Mouse (Mus musculus) lung, embryonic 14.5 days (tissue): ENCODE results near the gene Sag. TPM values are rescaled to one million over a fixed set of nuclear protein-coding genes. Genes with fewer than 3 reads are reported as not detected.
A peak's percentile ranks its signal among the peaks of the same experiment; 100 is the strongest.

Experiments
- ATAC-seq: fragments of 200-750 bp; cut with Nextera tagmentation; 2 replicates; pipeline ENCODE4 v1.8.0; 2017; ENCODE audit warnings: mild to moderate bottlenecking, moderate TSS enrichment, moderate library complexity; ENCODE audit not compliant: insufficient read depth
- DNase-seq: peaks from one replicate; pipeline ENCODE4 v3.0.0-alpha.2; 2015
- H3K27ac ChIP-seq: fragments of 300-500 bp; sonication (generic); 2 replicates; pipeline ENCODE4 v1.5.1; 2014; ENCODE audit warnings: low read depth, mild to moderate bottlenecking, moderate library complexity
- H3K27me3 ChIP-seq: fragments of 300-500 bp; sonication (generic); 2 replicates; pipeline ENCODE4 v1.6.1; 2014; ENCODE audit warnings: low read length, control low read depth; ENCODE audit not compliant: insufficient read depth
- H3K36me3 ChIP-seq: fragments of 300-500 bp; sonication (generic); 2 replicates; pipeline ENCODE4 v1.6.1; 2014; ENCODE audit warnings: control low read depth; ENCODE audit not compliant: insufficient read depth
- H3K4me1 ChIP-seq: fragments of 300-500 bp; sonication (generic); 2 replicates; pipeline ENCODE4 v1.6.1; 2014; ENCODE audit warnings: antibody characterized with exemption, control low read depth; ENCODE audit not compliant: insufficient read depth
- H3K4me2 ChIP-seq: fragments of 300-500 bp; sonication (generic); 2 replicates; pipeline ENCODE4 v1.6.1; 2014; ENCODE audit warnings: mild to moderate bottlenecking
- H3K4me3 ChIP-seq: fragments of 300-500 bp; sonication (generic); 2 replicates; pipeline ENCODE4 v1.5.1; 2014; ENCODE audit warnings: low read depth, low read length
- H3K9ac ChIP-seq: fragments of 300-500 bp; sonication (generic); 2 replicates; pipeline ENCODE4 v1.6.1; 2014
- H3K9me3 ChIP-seq: fragments of 300-500 bp; sonication (generic); 2 replicates; pipeline ENCODE4 v1.6.1; 2016; ENCODE audit warnings: low read depth, low read length, control low read depth
- CTCF ChIP-seq: IDR thresholded peaks from 2 replicates; pipeline ENCODE4 v1.5.1; 2016; ENCODE audit warnings: antibody characterized with exemption, low read depth
- WGBS: fragments of 180-500 bp; shearing (Covaris S2); extraction: QIAGEN DNeasy Blood & Tissue Kit; methylation state at CpG from one replicate; pipeline ENCODE4 v1.1.7; 2014; 5-methylcytosine and 5-hydroxymethylcytosine counted together
- polyA plus RNA-seq: library from polyadenylated mRNA; unstranded; fragments of >200 nt; fragmentation: Nextera tagmentation; extraction: Ambion mirVana; gene quantifications from 2 replicates; pipeline ENCODE4 v1.2.1, GENCODE M21; 2014

Sag gene
- polyA plus RNA-seq, 1 experiment from 2014 or later: 2.0 TPM

DNA sequence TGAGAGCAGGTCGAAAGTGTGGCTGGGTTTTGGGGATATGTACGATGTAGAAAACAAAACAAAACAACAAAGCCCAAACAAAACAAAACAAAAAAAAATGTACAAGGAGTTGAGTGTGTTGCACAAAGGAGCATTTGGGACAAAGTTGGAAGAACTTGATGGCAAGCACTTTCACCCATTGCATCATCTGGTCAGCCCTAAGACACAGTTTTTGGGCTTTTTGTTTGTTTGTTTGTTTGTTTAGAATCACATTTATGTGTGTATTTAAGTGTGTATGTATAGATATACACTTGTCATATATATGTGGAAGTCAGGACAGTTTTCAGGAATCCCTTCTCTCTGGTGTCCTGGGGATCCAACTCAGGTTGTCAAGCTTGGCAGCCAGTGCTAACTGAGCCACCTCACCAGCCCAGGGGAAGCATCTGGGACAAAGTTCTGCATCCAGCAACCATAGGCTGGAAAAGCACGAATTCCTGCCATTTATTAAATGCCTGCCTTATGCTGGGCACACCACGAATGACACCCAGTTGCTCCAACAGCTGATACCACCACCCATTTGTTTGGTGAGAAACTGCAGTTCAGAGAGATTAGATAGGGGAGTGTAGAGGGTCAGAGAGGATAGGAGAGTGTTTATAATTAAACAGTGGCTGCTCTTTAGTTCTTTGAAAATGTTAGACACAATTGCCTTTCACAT, 44.1 kb downstream of the Sag start:
- Histone ChIP-seq H3K27me3 (no peaks in the 10 kb centered on the region), H3K9me3 (no peaks in the 10 kb centered on the region), H3K4me3 (no peak overlapping the region), H3K4me1 (peaks cover 4% of the 10 kb centered on the region; the same call in 1 of the 2 replicates), H3K27ac (no peak overlapping the region), H3K4me2 (no peak overlapping the region), H3K9ac (no peak overlapping the region), H3K36me3 (no peaks in the 10 kb centered on the region)
- no peak for ATAC-seq
- no peak for TF ChIP-seq CTCF
- DNase-seq: no peak
- WGBS: 26% methylated on average over 4 of the region's 4 CpGs

DNA sequence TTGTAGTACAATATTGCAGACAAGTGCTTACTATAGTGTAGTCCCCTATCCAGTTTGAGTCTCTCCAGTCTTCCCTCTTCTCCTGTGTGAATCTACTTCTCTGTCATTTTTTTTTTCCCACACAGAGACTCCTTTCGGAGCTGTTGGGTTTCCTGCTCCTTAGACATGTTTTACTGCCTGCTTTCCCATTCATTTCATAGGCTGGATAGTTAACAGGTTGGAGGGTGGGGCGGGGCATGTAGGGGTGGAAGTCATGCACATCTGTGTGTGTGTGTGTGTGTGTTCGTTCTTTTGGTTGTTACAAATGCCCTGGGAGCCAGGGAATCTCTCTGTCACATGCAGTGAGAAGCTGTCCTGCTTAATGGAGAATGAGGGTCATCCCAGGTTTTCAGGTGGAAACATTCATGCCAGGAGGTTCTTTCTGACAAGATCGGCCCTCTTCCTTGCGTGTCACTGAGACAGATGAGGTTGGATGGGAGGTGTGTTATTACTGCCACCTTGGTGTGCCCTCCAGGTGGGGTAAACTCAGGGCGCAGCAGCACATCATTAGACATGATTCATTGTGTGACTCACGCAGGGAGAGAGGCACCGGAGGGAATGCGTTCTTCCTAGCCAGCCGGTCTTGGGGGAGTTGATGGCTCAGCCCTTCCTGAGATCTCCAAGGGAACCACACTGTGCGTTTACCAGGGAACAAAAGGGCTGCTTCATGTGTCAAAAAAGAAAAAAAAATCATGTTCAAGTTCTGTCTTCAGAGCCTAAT, 44.9 kb downstream of the Sag start:
- H3K9ac ChIP-seq: no peak overlapping the region
- no peak for TF ChIP-seq CTCF
- peaks cover 4% of the 10 kb centered on the region; the same call in 1 of the 2 replicates for H3K4me1 ChIP-seq
- no peaks in the 10 kb centered on the region for H3K36me3 ChIP-seq
- H3K27me3 ChIP-seq: no peaks in the 10 kb centered on the region
- H3K4me2 ChIP-seq: no peak overlapping the region
- ATAC-seq (no peak), DNase-seq (peak; percentile 13)
- no peak overlapping the region for H3K27ac ChIP-seq
- no peaks in the 10 kb centered on the region for H3K9me3 ChIP-seq
- 38% methylated on average over 11 of the region's 11 CpGs for WGBS
- H3K4me3 ChIP-seq: no peak overlapping the region

DNA sequence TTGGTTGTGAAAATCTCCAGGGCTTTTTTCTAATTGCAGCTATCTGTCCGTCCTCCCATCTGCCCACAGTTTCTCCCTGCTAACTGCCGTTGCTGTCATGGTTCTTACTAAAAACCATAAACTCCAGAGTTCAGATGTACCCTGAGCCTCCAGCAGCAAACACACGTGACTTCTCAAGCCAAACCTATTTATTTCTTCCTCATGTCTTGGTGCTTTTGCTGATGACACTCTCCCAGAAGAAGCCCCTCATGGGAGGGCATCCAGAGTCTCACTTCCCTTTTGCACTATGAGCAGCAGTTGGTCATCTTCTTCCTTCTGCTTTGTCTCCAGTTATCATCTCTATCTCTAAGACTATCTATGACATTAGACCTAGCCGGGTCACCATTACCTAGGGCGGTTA, 45.8 kb downstream of the Sag start:
- H3K4me1 ChIP-seq: peaks cover 6% of the 10 kb centered on the region; the same call in 1 of the 2 replicates
- no peak overlapping the region for H3K27ac ChIP-seq
- ATAC-seq (no peak), DNase-seq (no peak)
- WGBS: 63% methylated on average over 5 of the region's 5 CpGs
- no peaks in the 10 kb centered on the region for H3K27me3 ChIP-seq
- no peaks in the 10 kb centered on the region for H3K36me3 ChIP-seq
- no peaks in the 10 kb centered on the region for H3K9me3 ChIP-seq
- no peak overlapping the region for H3K4me3 ChIP-seq
- no peak for TF ChIP-seq CTCF
- H3K9ac ChIP-seq: no peak overlapping the region
- H3K4me2 ChIP-seq: no peak overlapping the region

DNA sequence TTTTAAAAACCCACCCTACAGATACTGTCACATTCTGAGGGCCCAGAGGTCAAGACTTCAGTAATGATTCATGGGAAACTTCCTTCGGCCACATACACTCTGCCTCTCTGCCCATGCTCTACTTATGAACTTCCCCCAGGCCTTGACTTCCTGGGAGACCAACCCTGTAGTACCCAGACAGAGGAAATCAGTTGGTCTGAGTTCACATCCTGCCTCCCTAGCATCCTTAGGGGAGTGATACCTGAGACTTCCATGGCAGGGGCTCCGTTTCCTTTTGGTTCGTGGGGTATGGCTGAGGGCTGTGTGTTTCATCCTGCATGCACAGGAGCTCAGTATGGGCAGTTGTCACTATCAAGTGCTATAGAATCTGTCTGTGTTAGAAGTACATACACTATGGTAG, 47.9 kb downstream of the Sag start:
- ATAC-seq (no peak), DNase-seq (no peak)
- 71% methylated on average over 3 of the region's 3 CpGs for WGBS
- H3K27me3 ChIP-seq: no peaks in the 10 kb centered on the region
- H3K9ac ChIP-seq: no peak overlapping the region
- no peaks in the 10 kb centered on the region for H3K36me3 ChIP-seq
- H3K27ac ChIP-seq: no peak overlapping the region
- no peak overlapping the region for H3K4me2 ChIP-seq
- no peak for TF ChIP-seq CTCF
- no peaks in the 10 kb centered on the region for H3K9me3 ChIP-seq
- H3K4me3 ChIP-seq: no peak overlapping the region
- peaks cover 13% of the 10 kb centered on the region for H3K4me1 ChIP-seq

DNA sequence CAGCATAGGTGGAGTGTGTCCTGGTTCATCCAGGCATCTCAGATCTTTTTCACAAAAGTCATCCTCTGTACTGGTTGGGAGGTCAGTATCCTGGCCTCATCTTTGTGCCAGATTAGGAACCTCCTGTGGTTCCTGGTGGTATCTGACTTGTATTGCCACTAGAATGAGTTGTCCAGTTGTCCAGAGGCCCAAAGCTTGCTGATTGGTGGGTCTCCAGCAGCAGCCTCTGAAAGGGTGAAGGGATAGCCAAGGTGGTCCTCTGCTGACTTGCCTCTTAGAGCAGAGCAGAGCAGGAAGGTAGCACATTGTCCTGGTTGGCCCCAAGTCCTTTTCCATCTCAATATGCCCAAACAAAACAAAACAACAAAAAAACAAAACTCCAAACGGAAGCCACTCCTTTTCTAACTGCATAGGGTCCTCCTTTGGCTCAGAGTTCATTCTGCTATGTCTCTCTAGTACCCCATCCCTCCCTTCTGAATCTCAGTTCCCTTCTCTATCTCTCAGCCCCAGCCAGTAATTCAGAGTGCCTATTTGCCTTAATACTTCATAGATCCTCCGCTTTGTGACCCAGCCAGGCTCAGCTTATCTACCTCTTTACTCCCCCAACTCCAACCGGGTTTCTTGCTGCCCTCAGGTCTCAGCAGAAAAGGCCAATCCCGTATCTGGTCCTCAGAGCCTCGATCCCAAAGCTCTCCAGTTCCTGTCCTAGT, 48.8 kb downstream of the Sag start:
- Histone ChIP-seq H3K27ac (no peak overlapping the region), H3K27me3 (no peaks in the 10 kb centered on the region), H3K9me3 (no peaks in the 10 kb centered on the region), H3K4me2 (peak overlapping the region; percentile 97), H3K36me3 (no peaks in the 10 kb centered on the region), H3K4me3 (no peak overlapping the region), H3K9ac (no peak overlapping the region), H3K4me1 (peaks cover 13% of the 10 kb centered on the region)
- TF ChIP-seq CTCF: no peak
- 50% methylated on average over 5 of the region's 5 CpGs for WGBS
- ATAC-seq (no peak), DNase-seq (no peak)

DNA sequence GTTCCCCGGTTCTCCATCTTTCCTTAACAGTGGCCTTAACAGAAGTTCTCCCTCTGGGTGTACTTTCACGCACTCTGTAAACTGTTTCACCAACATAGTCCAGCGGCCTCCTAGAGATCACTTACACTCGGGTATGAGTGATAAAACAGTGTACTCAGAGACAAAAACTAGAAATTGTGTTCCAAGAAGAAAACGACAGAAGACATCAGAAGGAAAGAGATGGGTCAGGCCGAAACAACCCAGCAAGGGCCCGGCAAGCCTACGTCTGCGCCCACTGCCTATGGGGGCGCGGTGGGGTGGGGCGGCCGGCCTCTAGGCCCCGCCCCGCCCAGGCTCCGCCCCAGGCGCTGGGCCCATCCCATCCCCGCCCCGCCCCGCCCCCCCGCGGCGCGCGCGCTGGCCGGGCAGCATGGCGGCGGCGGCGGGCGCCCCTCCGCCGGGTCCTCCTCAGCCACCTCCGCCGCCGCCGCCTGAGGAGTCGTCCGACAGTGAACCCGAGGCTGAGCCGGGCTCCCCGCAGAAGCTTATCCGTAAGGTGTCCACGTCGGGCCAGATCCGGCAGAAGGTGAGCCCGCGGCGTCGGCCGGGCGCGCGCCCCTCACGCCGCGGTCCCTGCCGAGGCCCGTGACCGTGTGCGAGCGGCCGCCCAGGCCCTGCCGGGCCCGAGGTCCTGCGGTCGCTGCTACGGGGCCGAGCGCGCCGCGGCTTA, 49.6 kb downstream of the Sag start, which contains the start of gene Dgkd:
TSS of gene Dgkd (plus strand) at position 396 of the 709 bp plus-strand sequence.
- Histone ChIP-seq H3K4me3 (peak within 1 kb of the TSS; percentile 96), H3K27me3 (no peaks in the 10 kb centered on the region), H3K9ac (peak within 1 kb of the TSS; percentile 90), H3K9me3 (no peaks in the 10 kb centered on the region), H3K4me2 (peak within 1 kb of the TSS; percentile 97), H3K27ac (peak within 1 kb of the TSS; percentile 67; the same call in 1 of the 2 replicates), H3K36me3 (no peaks in the 10 kb centered on the region), H3K4me1 (peaks cover 9% of the 10 kb centered on the region)
- no peak for TF ChIP-seq CTCF
- peak; percentile 97 for ATAC-seq
- peak; percentile 92 for DNase-seq
- WGBS: under 1% methylated on average over 63 of the region's 74 CpGs
